Mouse (Mus musculus): ENCODE data around the gene Methig1.

The Methig1 gene

GRCm38 (mm10) chr15:100428296-100428905 lies 75.5 kb downstream of the Methig1 start:
- DNase-seq = no peak

GRCm38 (mm10) chr15:100429959-100430565 lies 77.1 kb downstream of the Methig1 start:
- DNase-seq = no peak

- DNase-seq = no peak
These were observed 80.3 kb downstream of the Methig1 start for GRCm38 (mm10) chr15:100433234-100433633.
